Mouse (Mus musculus) liver, adult 10 weeks (tissue): ENCODE measurements around the gene Plscr1. TPM values are rescaled to one million over a fixed set of nuclear protein-coding genes. Genes with fewer than 3 reads are reported as not detected.

Experiments
- polyA plus RNA-seq: library from polyadenylated mRNA; stranded (reverse); fragments of 350-450 nt; fragmentation: Illumina TruSeq; extraction: RNeasy Lipid Tissue Mini Kit (QIAGEN cat#74804); gene quantifications from one replicate; pipeline ENCODE4 v1.2.3, GENCODE M21; 2014; ENCODE audit warnings: low read depth, low replicate concordance

Plscr1 gene
- polyA plus RNA-seq, result 20.9 TPM

GRCm38 (mm10) chr9:92249447-92249852 lies at the start of gene Plscr1:
Gene Plscr1 (plus strand): TSS chr9:92249750.

GRCm38 (mm10) chr9:92275486-92276207 lies 26.1 kb downstream of the Plscr1 start, which contains the start of gene Plscr2:
Gene Plscr2 (plus strand): TSS chr9:92275602.

GRCm38 (mm10) chr9:92309077-92309476 lies 59.5 kb downstream of the Plscr1 start, which contains the start of gene 1700057G04Rik:
Gene 1700057G04Rik (plus strand): TSS chr9:92309377.

Other genes starting within 250 kb of the Plscr1 start
- not detected for gene Plscr5, start 56.8 kb upstream of the Plscr1 start, polyA plus RNA-seq
- gene Plscr2, start 25.9 kb downstream of the Plscr1 start, polyA plus RNA-seq, result 77.8 TPM
- gene 1700057G04Rik, start 59.6 kb downstream of the Plscr1 start, polyA plus RNA-seq, result not detected
- 6.7 TPM for gene Plscr4, start 207.6 kb downstream of the Plscr1 start, polyA plus RNA-seq